Mouse (Mus musculus) forebrain, embryonic 10.5 days (tissue): ENCODE data around the gene Adk. TPM values are rescaled to one million over a fixed set of nuclear protein-coding genes. Genes with fewer than 3 reads are reported as not detected.
"Not testable (repeated sequence)": the region's sequence is repeated elsewhere in the genome, so short reads cannot be mapped to it uniquely, and the experiment has no call there.

ENCODE experiments used
- DNase-seq: peaks from one replicate; pipeline ENCODE4 v3.0.0-alpha.2; 2017; ENCODE audit warnings: low spot score; ENCODE audit errors: extremely low spot score
- H3K27ac ChIP-seq: fragments of 300-500 bp; sonication (generic); 2 replicates; pipeline ENCODE4 v1.5.1; 2016; ENCODE audit warnings: mild to moderate bottlenecking
- H3K27me3 ChIP-seq: fragments of 300-500 bp; sonication (generic); 2 replicates; pipeline ENCODE4 v1.6.1; 2016; ENCODE audit warnings: mild to moderate bottlenecking; ENCODE audit not compliant: poor library complexity, severe bottlenecking
- H3K36me3 ChIP-seq: fragments of 300-500 bp; sonication (generic); replicated peaks from 2 replicates; pipeline ENCODE4 v1.6.1; 2016; ENCODE audit warnings: mild to moderate bottlenecking, moderate library complexity
- H3K4me1 ChIP-seq: fragments of 300-500 bp; sonication (generic); 2 replicates; pipeline ENCODE4 v1.6.1; 2016
- H3K4me3 ChIP-seq: fragments of 300-500 bp; sonication (generic); 2 replicates; pipeline ENCODE4 v1.5.1; 2016; ENCODE audit warnings: mild to moderate bottlenecking, moderate library complexity
- H3K9me3 ChIP-seq: fragments of 300-500 bp; sonication (generic); 2 replicates; pipeline ENCODE4 v1.6.1; 2016; ENCODE audit warnings: mild to moderate bottlenecking, moderate library complexity
- WGBS: fragments of 180-500 bp; shearing (Covaris S2); methylation state at CpG from one replicate; pipeline ENCODE4 v1.1.7; 2016; 5-methylcytosine and 5-hydroxymethylcytosine counted together
- polyA plus RNA-seq: library from polyadenylated mRNA; unstranded; fragments of >200 nt; fragmentation: Nextera tagmentation; extraction: Ambion mirVana; gene quantifications from 2 replicates; pipeline ENCODE4 v1.2.1, GENCODE M21; 2016

Adk gene
- polyA plus RNA-seq, 1 experiment from 2014 or later = 171 TPM

DNA sequence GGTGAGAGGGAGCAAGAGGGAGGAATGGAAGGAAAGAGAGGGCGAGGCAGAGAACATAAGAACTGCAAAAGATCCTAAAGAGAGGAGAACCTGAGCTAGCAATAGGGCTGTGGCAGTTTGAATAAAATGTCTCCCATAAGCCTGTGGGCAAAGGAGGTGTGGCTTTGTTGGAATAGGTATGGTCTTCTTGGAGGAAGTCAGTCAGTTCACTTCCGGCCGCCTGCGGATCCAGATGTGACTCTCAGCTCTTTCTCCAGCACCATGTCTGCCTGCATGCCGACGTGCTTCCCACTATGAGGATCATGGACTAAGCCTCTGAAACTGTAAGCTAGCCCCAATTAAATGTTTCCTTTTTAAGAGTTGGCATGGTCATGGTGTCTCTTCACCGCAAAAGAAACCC lies 428.9 kb downstream of the Adk start, which contains the start of gene Kat6b:
Gene Kat6b (plus strand): TSS at position 204 of the 400 bp plus-strand sequence.
- H3K9me3 ChIP-seq = no peaks in the 10 kb centered on the region
- H3K4me1 ChIP-seq = no peaks in the 10 kb centered on the region
- H3K27me3 ChIP-seq = no peaks in the 10 kb centered on the region
- H3K27ac ChIP-seq = peak within 1 kb of the TSS; percentile 51; the same call in 1 of the 2 replicates
- H3K4me3 ChIP-seq = no peak within 1 kb of the TSS
- 92% methylated on average over 7 of the region's 7 CpGs for WGBS
- no peak for DNase-seq
- H3K36me3 ChIP-seq = no peaks in the 10 kb centered on the region

DNA sequence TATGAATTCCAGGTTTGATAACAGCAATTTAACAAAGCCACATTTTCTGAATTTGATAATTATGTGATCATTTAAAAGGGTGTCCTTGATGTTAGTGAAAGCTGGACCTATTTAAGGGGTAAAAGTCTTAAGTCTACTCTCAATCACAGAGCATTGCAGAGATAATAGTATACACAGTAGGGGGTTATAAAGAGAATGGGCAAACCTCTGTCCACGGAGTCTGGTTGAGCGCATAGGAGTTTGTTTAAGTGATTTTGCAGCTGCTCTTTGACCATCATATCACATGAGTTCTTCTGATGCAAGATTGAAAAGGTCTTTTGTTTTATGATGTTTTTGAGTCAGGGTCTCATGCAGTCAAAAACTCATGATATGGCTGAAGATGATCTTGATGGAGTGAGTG lies 431.8 kb downstream of the Adk start:
- H3K27me3 ChIP-seq = no peaks in the 10 kb centered on the region
- no peak overlapping the region for H3K27ac ChIP-seq
- no peak for DNase-seq
- no peaks in the 10 kb centered on the region for H3K9me3 ChIP-seq
- peaks cover 11% of the 10 kb centered on the region for H3K4me1 ChIP-seq
- H3K36me3 ChIP-seq = no peaks in the 10 kb centered on the region
- no peak overlapping the region for H3K4me3 ChIP-seq
- WGBS = 79% methylated on average over 2 of the region's 2 CpGs

DNA sequence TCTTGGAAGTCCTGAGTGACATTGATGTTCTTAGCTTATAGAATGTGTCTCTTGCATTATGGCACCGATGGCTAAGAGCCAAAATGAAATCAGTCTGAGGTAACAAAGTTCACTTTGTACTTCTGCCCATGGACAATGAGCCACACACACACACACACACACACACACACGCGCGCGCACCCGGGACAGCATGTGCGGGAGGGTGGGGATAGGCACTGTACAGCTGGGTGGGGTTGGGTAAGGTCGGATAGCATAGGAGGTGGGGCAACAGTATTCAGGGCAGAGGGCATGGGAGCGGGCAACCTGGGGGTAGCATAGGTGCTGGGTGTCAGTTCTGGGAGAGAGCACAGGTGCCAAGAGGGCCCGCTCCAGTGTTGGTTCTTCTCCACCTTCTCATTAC lies 432.3 kb downstream of the Adk start:
- Histone ChIP-seq H3K36me3 (no peaks in the 10 kb centered on the region), H3K4me1 (peaks cover 15% of the 10 kb centered on the region), H3K27ac (no peak overlapping the region), H3K4me3 (no peak overlapping the region), H3K27me3 (no peaks in the 10 kb centered on the region), H3K9me3 (no peaks in the 10 kb centered on the region)
- DNase-seq = no peak
- WGBS = 97% methylated on average over 10 of the region's 10 CpGs

DNA sequence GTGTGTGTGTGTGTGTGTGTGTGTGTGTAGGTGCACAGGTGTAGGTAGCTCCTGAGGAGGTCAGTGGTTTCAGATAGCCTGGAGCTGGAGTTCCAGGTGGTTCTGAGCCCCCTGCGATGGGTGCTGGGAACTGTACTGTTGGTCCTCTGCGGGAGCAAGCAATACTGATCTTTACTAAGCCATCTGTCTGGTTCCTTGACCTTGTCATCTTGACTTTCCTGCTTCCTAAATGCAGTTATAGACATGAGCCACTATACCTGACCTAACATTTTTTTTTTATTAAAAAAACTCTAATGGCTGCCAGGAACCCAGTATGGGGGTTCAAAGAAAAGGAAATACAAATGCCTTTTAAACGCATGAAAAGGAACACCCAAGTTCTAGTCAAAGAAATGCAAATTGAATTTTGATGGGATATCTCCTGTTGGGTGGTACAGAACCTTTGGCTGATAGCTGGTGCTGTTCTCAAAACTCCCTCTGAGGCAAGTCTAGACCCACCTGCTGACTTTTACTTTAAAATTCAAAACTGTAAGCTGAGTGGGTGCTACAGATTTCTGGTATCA lies 433.7 kb downstream of the Adk start:
- H3K27me3 ChIP-seq = no peaks in the 10 kb centered on the region
- no peak overlapping the region for H3K27ac ChIP-seq
- peaks cover 18% of the 10 kb centered on the region for H3K4me1 ChIP-seq
- H3K36me3 ChIP-seq = no peaks in the 10 kb centered on the region
- no peaks in the 10 kb centered on the region for H3K9me3 ChIP-seq
- no peak overlapping the region for H3K4me3 ChIP-seq
- 86% methylated on average over 3 of the region's 3 CpGs for WGBS
- DNase-seq = no peak

DNA sequence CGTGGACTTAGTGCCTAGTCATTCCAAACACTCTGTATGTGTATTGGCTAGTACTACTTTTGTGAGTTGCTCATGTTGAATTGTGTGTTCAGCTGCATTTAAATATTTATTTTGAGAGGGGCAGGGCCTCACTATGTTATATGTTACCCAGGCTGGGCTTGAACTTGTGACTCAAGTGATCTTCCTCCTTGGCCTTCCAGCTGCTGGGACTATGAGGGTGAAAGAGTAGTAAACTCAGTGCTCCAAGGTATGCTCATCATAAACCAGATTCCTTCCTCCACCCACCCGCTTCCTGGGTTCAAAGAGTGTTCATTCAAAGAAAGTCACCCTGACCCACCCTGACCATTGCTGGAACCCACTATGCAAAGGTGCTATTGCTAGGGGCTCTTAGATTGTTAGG lies 434.8 kb downstream of the Adk start:
- peaks cover 18% of the 10 kb centered on the region for H3K4me1 ChIP-seq
- not testable (repeated sequence) for H3K4me3 ChIP-seq, H3K27ac ChIP-seq, DNase-seq, H3K9me3 ChIP-seq, H3K36me3 ChIP-seq, H3K27me3 ChIP-seq
- WGBS = 94% methylated on average over 2 of the region's 2 CpGs

DNA sequence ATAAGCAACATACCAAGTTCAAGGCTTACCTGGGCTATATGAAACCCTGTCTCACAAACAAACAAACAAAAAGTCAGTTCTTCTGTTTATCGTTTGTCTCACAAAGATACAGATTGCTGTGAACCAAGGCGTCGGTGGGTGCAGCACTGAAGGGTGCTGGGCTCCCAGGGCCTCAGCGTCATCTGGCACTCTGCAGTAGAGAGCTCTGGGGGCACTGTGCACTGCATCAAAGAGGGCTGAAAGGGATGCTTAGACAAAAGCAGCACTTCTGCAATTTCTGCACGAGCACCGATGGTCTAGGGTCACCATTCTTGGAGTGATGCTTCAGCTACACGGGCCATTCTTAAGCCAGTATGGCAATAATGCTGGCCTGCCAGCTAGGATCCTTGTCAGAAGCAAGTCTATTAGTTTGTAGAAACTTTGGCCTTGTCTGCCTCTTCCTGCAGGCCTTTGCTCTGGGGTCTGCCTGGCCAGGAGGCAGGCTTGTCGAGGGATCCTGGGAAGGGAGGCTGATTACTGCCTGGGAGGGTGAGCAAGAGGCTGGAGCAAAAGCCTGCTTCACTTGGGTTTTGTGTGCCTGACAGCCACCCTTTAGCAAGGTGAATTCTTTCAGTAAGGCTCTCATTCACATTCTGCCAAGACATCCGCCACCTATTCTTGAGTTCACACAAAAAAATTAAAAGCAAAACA lies 436.2 kb downstream of the Adk start:
- Histone ChIP-seq H3K4me1 (peaks cover 18% of the 10 kb centered on the region), H3K27ac (peak overlapping the region; percentile 68)
- DNase-seq, H3K9me3 ChIP-seq, H3K4me3 ChIP-seq, H3K36me3 ChIP-seq, H3K27me3 ChIP-seq: not testable (repeated sequence)
- 76% methylated on average over 9 of the region's 9 CpGs for WGBS

DNA sequence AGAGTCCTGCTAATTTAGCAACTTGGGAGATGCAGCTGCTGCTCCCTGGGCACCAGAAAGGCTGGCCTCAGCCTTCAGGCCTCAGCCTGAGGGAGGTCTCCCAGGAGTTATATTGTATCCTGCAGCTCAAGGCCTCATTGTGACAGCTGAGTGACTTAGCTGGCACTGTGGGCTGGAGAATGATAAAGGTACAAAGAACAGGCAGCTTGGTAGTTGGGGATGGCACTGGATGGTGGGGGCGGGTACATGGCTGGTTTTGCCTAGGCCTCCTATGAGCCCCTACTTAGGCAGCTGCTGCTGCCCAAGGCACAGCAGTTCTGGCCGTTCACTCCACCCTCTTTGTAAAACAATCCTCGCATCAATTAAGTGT lies 436.7 kb downstream of the Adk start:
- no peak overlapping the region for H3K4me3 ChIP-seq
- no peaks in the 10 kb centered on the region for H3K36me3 ChIP-seq
- H3K27me3 ChIP-seq = no peaks in the 10 kb centered on the region
- H3K27ac ChIP-seq = peak overlapping the region; percentile 62
- no peaks in the 10 kb centered on the region for H3K9me3 ChIP-seq
- H3K4me1 ChIP-seq = peaks cover 18% of the 10 kb centered on the region
- no peak for DNase-seq
- 64% methylated on average over 3 of the region's 3 CpGs for WGBS

DNA sequence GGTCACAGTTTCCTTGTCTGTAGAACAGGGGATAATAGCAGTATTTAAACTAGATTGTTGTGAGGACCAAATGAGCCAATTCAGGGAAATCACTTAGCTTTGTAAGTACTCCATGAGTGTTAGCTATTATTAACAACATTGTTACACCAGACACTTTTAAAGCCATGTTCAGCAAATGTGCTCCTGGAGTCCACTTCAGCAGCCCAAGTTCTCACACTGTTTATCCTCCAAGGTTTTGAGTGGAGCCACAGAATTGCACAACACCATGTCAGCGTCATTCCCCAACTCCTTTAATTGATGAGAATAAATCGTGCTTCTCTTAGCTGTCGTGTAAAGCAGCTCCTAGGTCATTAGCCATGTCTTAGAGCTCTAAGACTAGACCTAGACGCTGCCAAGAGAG lies 437.8 kb downstream of the Adk start:
- DNase-seq = no peak
- Histone ChIP-seq H3K36me3 (no peaks in the 10 kb centered on the region), H3K4me1 (peaks cover 18% of the 10 kb centered on the region), H3K9me3 (no peaks in the 10 kb centered on the region), H3K27ac (no peak overlapping the region), H3K27me3 (no peaks in the 10 kb centered on the region), H3K4me3 (no peak overlapping the region)
- 79% methylated on average over 4 of the region's 4 CpGs for WGBS

Other genes with a start within 250 kb of the Adk start
- gene Plau, start 215.9 kb upstream of the Adk start, polyA plus RNA-seq = 0.40 and 0.59 TPM in 2 replicates
- 28.4 and 30.7 TPM in 2 replicates for gene Vcl, start 123.2 kb upstream of the Adk start, polyA plus RNA-seq
- gene Ap3m1, start 66 bp upstream of the Adk start, polyA plus RNA-seq = 99.9 and 101 TPM in 2 replicates